Mouse (Mus musculus) lung, adult 2 months (tissue): ENCODE data around the gene Vgll4.

Experiments used
- CTCF ChIP-seq: fragments of 200-500 bp; IDR thresholded peaks from 2 replicates; pipeline ENCODE4 v1.5.1; 2011; ENCODE audit warnings: mild to moderate bottlenecking, low read length, control low read depth; ENCODE audit not compliant: insufficient read depth
- POLR2A ChIP-seq: fragments of 200-500 bp; IDR thresholded peaks from 2 replicates; pipeline ENCODE4 v1.6.1; 2011; ENCODE audit warnings: low read depth, mild to moderate bottlenecking, control low read depth, low read length, borderline replicate concordance; ENCODE audit errors: extremely low read depth

GRCm38 (mm10) chr6:114895191-114895590 lies 74.6 kb downstream of the Vgll4 start:
- TF ChIP-seq CTCF (no peak), POLR2A (no peak)
